Mouse (Mus musculus) lung, embryonic 15.5 days (tissue): ENCODE data around the gene Olfr926. TPM values are rescaled to one million over a fixed set of nuclear protein-coding genes. Genes with fewer than 3 reads are reported as not detected.
"Not testable (repeated sequence)": the region's sequence is repeated elsewhere in the genome, so short reads cannot be mapped to it uniquely, and the experiment has no call there.

Experiments
- ATAC-seq: fragments of 200-750 bp; cut with Nextera tagmentation; 2 replicates; pipeline ENCODE4 v1.8.0; 2017; ENCODE audit warnings: moderate number of reproducible peaks, borderline replicate concordance; ENCODE audit not compliant: low FRiP score, low TSS enrichment; ENCODE audit errors: extremely low read depth
- H3K27ac ChIP-seq: fragments of 300-500 bp; sonication (generic); 2 replicates; pipeline ENCODE4 v1.5.1; 2015; ENCODE audit warnings: moderate library complexity, mild to moderate bottlenecking, inconsistent platforms
- H3K27me3 ChIP-seq: fragments of 300-500 bp; sonication (generic); 2 replicates; pipeline ENCODE4 v1.6.1; 2015; ENCODE audit warnings: inconsistent platforms
- H3K36me3 ChIP-seq: fragments of 300-500 bp; sonication (generic); 2 replicates; pipeline ENCODE4 v1.6.1; 2015; ENCODE audit warnings: inconsistent platforms
- H3K4me1 ChIP-seq: fragments of 300-500 bp; sonication (generic); 2 replicates; pipeline ENCODE4 v1.6.1; 2015; ENCODE audit warnings: inconsistent platforms
- H3K4me2 ChIP-seq: fragments of 300-500 bp; sonication (generic); 2 replicates; pipeline ENCODE4 v1.6.1; 2015; ENCODE audit warnings: inconsistent platforms, mild to moderate bottlenecking, moderate library complexity
- H3K4me3 ChIP-seq: fragments of 300-500 bp; sonication (generic); 2 replicates; pipeline ENCODE4 v1.5.1; 2015; ENCODE audit warnings: mild to moderate bottlenecking, inconsistent platforms
- H3K9ac ChIP-seq: fragments of 300-500 bp; sonication (generic); 2 replicates; pipeline ENCODE4 v1.6.1; 2015; ENCODE audit warnings: inconsistent platforms
- H3K9me3 ChIP-seq: fragments of 300-500 bp; sonication (generic); 2 replicates; pipeline ENCODE4 v1.6.1; 2016; ENCODE audit warnings: inconsistent platforms
- WGBS: fragments of 180-500 bp; shearing (Covaris S2); methylation state at CpG from one replicate; pipeline ENCODE4 v1.1.7; 2015; 5-methylcytosine and 5-hydroxymethylcytosine counted together
- polyA plus RNA-seq: library from polyadenylated mRNA; unstranded; fragments of >200 nt; fragmentation: Nextera tagmentation; extraction: Ambion mirVana; gene quantifications from 2 replicates; pipeline ENCODE4 v1.2.1, GENCODE M21; 2015

Olfr926 gene
- not detected in 2 replicates for polyA plus RNA-seq

DNA sequence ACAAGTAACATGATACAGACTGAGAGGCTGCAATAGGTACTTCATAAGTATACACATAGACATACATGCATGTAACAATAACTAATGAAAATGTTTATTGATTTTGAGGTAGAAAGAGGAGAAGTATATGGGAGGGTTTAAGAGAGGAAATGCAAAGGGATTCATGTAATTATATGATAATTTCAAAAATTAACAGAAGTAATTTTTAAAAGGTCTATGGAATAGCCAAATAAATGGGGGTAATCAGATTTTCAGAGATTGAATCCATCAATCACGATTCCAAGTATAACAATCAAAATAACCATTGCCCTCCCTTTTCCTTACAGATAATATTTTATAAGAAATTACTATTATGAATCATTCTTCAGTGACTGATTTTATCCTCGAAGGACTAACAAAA lies at the start of gene Olfr926:
Olfr926 (plus strand) TSS at position 301 of the 400 bp plus-strand sequence.
- no peak for ATAC-seq
- Histone ChIP-seq H3K27me3 (no peaks in the 10 kb centered on the region), H3K27ac (no peak within 1 kb of the TSS)

DNA sequence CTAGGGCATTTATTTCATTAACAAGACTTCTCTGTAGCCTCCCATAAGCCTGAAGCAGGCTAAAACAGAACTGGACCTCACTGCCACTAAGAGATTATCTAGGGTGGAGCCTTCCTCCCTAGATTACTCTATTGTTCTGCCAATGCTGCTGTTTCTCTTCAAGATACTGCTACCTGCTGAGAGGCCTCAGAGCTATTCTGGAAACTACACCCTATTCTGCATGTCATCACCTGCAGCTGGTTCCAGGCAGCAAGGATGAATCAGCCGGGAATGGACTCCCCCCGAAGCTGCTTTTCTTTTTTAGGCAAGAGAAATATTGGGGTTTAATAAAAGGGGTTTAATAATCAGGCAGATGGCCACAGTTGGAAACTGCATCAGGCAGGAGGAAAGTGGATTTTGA lies 43.9 kb upstream of the Olfr926 start:
- 87% methylated on average over 2 of the region's 2 CpGs for WGBS
- H3K27me3 ChIP-seq, result no peaks in the 10 kb centered on the region
- H3K27ac ChIP-seq, result no peak overlapping the region
- H3K4me3 ChIP-seq, result no peak overlapping the region
- H3K9ac ChIP-seq, result no peak overlapping the region
- no peak for ATAC-seq
- no peak overlapping the region for H3K4me2 ChIP-seq
- no peaks in the 10 kb centered on the region for H3K4me1 ChIP-seq
- no peaks in the 10 kb centered on the region for H3K36me3 ChIP-seq
- no peaks in the 10 kb centered on the region for H3K9me3 ChIP-seq

More for the DNA sequence above, at the start of gene Olfr926:
- H3K9ac ChIP-seq, result no peak within 1 kb of the TSS
- H3K4me3 ChIP-seq, result no peak within 1 kb of the TSS
- no peaks in the 10 kb centered on the region for H3K36me3 ChIP-seq
- no peaks in the 10 kb centered on the region for H3K9me3 ChIP-seq
- 78% methylated on average over 2 of the region's 2 CpGs for WGBS
- no peak within 1 kb of the TSS for H3K4me2 ChIP-seq
- no peaks in the 10 kb centered on the region for H3K4me1 ChIP-seq

DNA sequence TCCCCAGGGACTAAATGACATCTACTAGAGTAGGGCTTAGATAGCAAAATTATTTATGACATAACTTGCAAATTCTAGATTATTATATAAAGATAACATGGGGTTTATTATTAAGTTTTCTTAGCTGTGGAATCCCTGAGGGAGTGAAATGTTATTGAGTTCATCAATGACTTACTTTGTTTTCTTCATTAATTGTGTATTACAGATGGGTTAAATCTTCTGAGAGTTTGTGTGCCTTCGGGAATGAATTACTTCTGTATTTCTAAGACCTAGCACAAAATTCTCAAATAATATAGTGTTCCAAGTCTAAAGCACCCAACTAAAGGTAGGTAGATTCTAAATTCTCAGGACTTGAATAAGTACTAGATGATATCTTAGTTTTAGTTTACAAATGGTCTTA lies 32.8 kb upstream of the Olfr926 start, which contains the start of gene Olfr924:
Olfr924 (plus strand) TSS at position 301 of the 400 bp plus-strand sequence.
- ATAC-seq, result no peak
- Histone ChIP-seq H3K9ac (no peak within 1 kb of the TSS), H3K4me1 (no peaks in the 10 kb centered on the region), H3K4me2 (no peak within 1 kb of the TSS), H3K27ac (no peak within 1 kb of the TSS), H3K4me3 (no peak within 1 kb of the TSS), H3K36me3 (no peaks in the 10 kb centered on the region), H3K9me3 (no peaks in the 10 kb centered on the region), H3K27me3 (no peaks in the 10 kb centered on the region)
- WGBS, result 87% methylated on average over 1 of the region's 1 CpGs

DNA sequence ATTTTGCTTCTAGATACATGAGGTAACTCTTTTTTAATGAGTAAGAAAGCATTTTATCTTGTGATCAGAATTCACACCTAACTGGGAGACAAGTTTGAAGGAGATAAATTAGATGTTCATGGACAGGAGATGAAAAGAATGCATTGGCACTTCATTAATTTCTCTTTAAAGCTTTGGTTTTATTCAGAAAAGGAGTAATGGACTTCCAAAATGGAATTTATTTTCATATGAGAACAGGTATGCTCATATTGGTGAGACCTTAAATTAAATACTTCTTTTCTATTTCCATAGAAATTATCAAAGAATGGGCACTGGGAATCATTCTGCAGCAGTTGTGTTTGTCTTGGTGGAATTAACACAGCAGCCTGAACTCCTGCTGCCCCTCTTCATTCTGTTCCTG lies 22.2 kb upstream of the Olfr926 start, which contains the start of gene Olfr26:
Olfr26 (plus strand) TSS at position 301 of the 400 bp plus-strand sequence.
- Histone ChIP-seq H3K27ac (no peak within 1 kb of the TSS), H3K4me2 (no peak within 1 kb of the TSS), H3K27me3 (no peaks in the 10 kb centered on the region), H3K9me3 (no peaks in the 10 kb centered on the region), H3K36me3 (no peaks in the 10 kb centered on the region), H3K9ac (no peak within 1 kb of the TSS), H3K4me3 (no peak within 1 kb of the TSS), H3K4me1 (no peaks in the 10 kb centered on the region)
- ATAC-seq, result no peak

DNA sequence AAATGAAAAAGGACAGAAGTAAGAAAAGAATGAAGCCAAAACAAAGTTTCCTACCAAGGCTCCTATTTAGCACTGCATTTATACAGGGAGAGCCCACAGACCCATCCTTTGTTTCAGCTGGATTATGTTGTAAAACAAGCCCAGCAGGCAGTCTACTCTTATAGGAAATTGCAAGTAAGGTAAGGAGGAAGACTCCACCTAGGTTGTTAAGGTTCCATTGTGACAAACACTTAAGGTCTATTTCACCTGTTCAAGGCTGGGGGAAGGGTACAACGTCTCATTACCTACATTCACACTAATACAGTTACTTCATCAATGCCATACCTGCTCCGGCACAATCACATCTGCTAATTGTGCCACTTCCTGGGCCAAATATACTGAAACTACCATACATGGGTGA lies 2.0 kb upstream of the Olfr926 start:
- not testable (repeated sequence) for H3K4me2 ChIP-seq, H3K9me3 ChIP-seq, H3K36me3 ChIP-seq, H3K9ac ChIP-seq, ATAC-seq, H3K4me3 ChIP-seq, H3K4me1 ChIP-seq, H3K27ac ChIP-seq, H3K27me3 ChIP-seq
- 58% methylated on average over 2 of the region's 2 CpGs for WGBS

Other genes starting within 250 kb of the Olfr926 start
- not detected in 2 replicates for gene Olfr916, start 217.3 kb upstream of the Olfr926 start, polyA plus RNA-seq
- not detected in 2 replicates for gene Olfr917, start 211.3 kb upstream of the Olfr926 start, polyA plus RNA-seq
- not detected in 2 replicates for gene Olfr918, start 202.5 kb upstream of the Olfr926 start, polyA plus RNA-seq
- not detected in 2 replicates for gene Olfr919, start 173.5 kb upstream of the Olfr926 start, polyA plus RNA-seq
- 16.3 and 20.7 TPM in 2 replicates for gene Vwa5a, start 158.9 kb upstream of the Olfr926 start, polyA plus RNA-seq
- gene Olfr920, start 124.8 kb upstream of the Olfr926 start, polyA plus RNA-seq, result 0.02 and 0.03 TPM in 2 replicates
- not detected in 2 replicates for gene Olfr921, start 104.1 kb upstream of the Olfr926 start, polyA plus RNA-seq
- gene Olfr922, start 62.5 kb upstream of the Olfr926 start, polyA plus RNA-seq, result not detected in 2 replicates
- gene Olfr923, start 50.6 kb upstream of the Olfr926 start, polyA plus RNA-seq, result not detected in 2 replicates
- not detected in 2 replicates for gene Olfr924, start 32.7 kb upstream of the Olfr926 start, polyA plus RNA-seq
- gene Olfr26, start 22.1 kb upstream of the Olfr926 start, polyA plus RNA-seq, result not detected in 2 replicates
- not detected in 2 replicates for gene Olfr930, start 52.7 kb downstream of the Olfr926 start, polyA plus RNA-seq
- gene Olfr933, start 95.2 kb downstream of the Olfr926 start, polyA plus RNA-seq, result not detected in 2 replicates
- gene Olfr934, start 111.2 kb downstream of the Olfr926 start, polyA plus RNA-seq, result not detected in 2 replicates
- gene Olfr935, start 122.6 kb downstream of the Olfr926 start, polyA plus RNA-seq, result not detected in 2 replicates
- gene Olfr146, start 146.3 kb downstream of the Olfr926 start, polyA plus RNA-seq, result not detected in 2 replicates
- gene Olfr937, start 187.8 kb downstream of the Olfr926 start, polyA plus RNA-seq, result not detected in 2 replicates
- not detected in 2 replicates for gene Olfr938, start 201.8 kb downstream of the Olfr926 start, polyA plus RNA-seq